Mouse (Mus musculus): ENCODE data around the gene Col6a3. TPM values are rescaled to one million over a fixed set of nuclear protein-coding genes. Genes with fewer than 3 reads are reported as not detected.

Gene Col6a3
- polyA plus RNA-seq, 1 experiment from 2014 or later = 3.0 TPM

Other genes starting within 250 kb of the Col6a3 start
- gene Cops8, start 241.0 kb downstream of the Col6a3 start, polyA plus RNA-seq (2016; fragmentation: Nextera tagmentation; extraction: Ambion mirVana) = 183 and 199 TPM in 2 replicates
- 0.14 and 0.20 TPM in 2 replicates for gene Mlph, start 71.1 kb upstream of the Col6a3 start, polyA plus RNA-seq (2016; fragmentation: Nextera tagmentation; extraction: Ambion mirVana)
- not detected in 2 replicates for gene Prlh, start 109.1 kb upstream of the Col6a3 start, polyA plus RNA-seq (2016; fragmentation: Nextera tagmentation; extraction: Ambion mirVana)
- not detected in 2 replicates for gene Rab17, start 125.7 kb upstream of the Col6a3 start, polyA plus RNA-seq (2016; fragmentation: Nextera tagmentation; extraction: Ambion mirVana)
- 19.8 and 22.2 TPM in 2 replicates for gene Lrrfip1, start 154.8 kb upstream of the Col6a3 start, polyA plus RNA-seq (2016; fragmentation: Nextera tagmentation; extraction: Ambion mirVana)